Mouse (Mus musculus) skeletal muscle tissue, adult 2 months (tissue): Measurements from ENCODE around the gene Ppp2r5e.

Experiments
- DNase-seq: peaks from one replicate; pipeline ENCODE4 v3.0.0-alpha.2; 2012; ENCODE audit warnings: low read depth, low spot score

Ppp2r5e gene

GRCm38 (mm10) chr12:75596154-75597002, at the start of gene Ppp2r5e:
Gene Ppp2r5e, minus strand, starts transcription at chr12:75596245.
- DNase-seq, result peak; percentile 96

- no peak for DNase-seq
Measured at GRCm38 (mm10) chr12:75645780-75646179, 49.7 kb upstream of the Ppp2r5e start.

DNA sequence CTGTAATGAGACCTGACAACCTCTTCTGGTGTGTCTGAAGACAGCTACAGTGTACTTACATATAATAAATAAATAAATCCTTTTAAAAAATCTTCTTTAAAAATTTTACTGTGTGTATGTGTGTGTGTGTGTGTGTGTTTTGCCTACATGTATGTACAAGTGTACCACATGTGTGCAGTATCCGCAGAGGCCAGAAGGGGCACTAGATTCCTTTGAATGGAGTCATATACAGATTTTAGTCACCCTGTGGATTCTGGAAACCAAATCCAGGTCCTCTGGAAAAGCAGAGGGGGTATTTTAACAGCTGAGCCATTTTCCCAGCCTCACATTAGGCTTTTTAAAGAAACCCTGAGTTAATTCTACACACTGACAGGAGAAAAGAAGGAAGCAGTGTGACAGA, 45.7 kb upstream of the Ppp2r5e start:
- DNase-seq, result no peak

- no peak for DNase-seq
Measured at GRCm38 (mm10) chr12:75638345-75638744, 42.3 kb upstream of the Ppp2r5e start.

DNA sequence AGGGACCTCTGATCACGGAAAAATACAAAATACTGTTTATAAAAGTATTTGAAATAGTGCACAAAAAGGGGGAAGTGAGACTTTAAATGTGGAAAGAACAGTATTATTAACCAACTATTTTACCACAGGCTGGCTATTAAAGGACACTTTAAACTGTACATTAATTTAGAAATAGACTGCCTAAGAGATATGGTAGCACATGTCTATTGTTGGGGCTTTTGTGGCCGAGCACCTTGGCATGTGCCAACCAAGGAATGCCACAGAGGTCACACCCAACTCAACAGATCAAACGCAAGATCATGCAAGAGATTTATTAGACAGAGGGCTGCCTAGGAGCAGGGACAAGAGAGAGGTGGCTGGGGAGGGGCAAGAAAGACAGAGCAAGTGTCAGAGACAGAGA, 41.1 kb upstream of the Ppp2r5e start:
- no peak for DNase-seq

DNA sequence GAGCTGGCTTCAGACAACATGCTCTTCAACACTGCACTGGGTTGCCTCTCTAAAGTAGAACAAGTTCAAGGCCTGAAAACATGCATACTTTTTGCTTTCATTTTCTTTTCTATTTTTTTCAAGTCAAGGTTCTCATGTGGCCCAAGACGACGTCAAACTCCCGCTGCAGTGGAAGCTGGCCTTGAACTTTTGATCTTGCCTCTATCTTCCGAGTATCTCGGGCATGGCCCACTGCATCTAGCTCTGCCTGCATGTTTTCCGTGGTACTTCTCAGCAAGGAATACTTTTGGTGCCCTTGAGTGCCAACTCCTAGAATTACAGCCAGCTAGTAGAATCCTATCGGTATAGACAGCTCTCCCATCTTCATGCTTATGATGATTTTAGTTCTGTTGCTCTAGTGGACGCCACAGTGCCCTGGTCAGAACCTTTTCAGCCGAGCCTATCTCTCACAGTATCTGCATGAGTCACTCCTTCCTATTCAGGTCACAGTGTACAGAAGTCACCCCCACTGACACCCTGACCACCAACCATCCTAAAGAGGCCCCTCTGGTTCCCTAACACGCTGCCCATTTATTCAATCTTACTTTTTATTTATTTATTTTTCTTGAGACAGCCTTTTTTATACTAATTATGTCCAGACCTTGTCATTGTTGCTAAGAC, 39.9 kb upstream of the Ppp2r5e start:
- DNase-seq, result no peak

DNA sequence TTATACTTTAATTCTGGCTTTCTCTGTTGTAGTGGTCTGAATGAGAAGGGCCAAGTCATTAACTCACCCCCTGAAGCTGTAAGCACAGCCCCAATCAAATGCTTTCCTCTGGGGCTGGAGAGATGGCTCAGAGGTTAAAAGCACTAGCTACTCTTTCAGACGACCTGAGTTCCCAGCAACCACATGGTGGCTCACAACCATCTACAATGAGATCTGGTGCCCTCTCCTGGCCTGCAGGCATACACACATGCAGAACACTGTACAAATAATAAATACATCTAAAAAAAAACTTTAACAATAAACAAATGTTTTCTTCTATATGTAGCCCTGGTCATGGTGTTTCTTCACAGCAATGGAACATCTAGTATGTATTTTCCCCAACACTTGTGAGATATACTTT, 33.6 kb upstream of the Ppp2r5e start:
- DNase-seq, result no peak

GRCm38 (mm10) chr12:75623292-75623691, 27.2 kb upstream of the Ppp2r5e start:
- DNase-seq, result no peak

GRCm38 (mm10) chr12:75622835-75623234, 26.8 kb upstream of the Ppp2r5e start:
- DNase-seq, result no peak

DNA sequence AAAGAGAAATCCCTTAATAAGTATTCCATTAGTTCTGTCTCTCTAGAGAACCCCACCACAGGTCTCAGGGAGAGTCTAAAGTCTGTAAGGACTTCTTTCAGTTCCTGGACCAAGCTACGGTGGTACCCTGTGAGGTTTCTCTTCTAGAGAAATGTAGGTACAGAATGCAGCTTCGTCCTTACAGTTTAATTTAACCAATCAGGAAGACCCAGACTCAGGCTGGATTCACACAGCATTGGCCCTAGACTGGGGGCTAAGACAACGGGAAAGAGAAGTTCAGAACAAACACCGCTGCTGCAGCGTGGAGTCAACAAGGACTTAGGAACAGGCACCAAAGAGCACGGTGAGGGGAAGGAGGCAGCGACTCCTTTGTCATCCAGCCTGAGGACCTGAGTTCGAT, 20.8 kb upstream of the Ppp2r5e start:
- DNase-seq, result no peak

DNA sequence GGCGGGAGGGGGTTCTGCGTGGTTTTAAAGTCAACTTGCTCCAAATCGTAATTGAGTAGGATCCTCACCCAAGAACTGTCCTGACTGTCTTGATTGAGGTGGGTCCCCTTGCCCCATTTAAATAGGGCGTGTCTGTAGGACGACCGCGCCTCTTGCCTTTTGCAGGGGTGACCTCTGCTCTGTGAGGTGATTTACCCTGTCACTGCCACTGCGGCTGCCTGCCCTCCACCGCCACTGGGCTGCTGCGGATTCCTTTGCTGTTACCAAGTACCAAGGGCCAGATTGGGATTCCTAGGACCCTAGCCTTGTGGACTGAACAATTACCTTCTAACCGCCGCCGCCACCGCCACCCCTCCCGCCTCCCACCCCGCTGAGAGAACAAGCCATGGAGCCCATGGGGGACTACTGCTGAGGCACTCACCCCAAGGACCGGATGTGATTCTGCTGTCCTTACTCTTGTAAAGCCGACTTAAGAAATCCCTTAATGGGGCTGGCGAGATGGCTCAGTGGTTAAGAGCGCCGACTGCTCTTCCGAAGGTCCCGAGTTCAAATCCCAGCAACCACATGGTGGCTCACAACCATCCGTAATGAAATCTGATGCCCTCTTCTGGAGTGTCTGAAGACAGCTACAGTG, 20.2 kb upstream of the Ppp2r5e start:
- peak; percentile 31 for DNase-seq

- DNase-seq, result no peak
Measured at GRCm38 (mm10) chr12:75615556-75615955, 19.5 kb upstream of the Ppp2r5e start.

- DNase-seq, result no peak
Measured at GRCm38 (mm10) chr12:75612711-75613110, 16.7 kb upstream of the Ppp2r5e start.

GRCm38 (mm10) chr12:75599490-75599889, 3.4 kb upstream of the Ppp2r5e start:
- peak; percentile 24 for DNase-seq

GRCm38 (mm10) chr12:75598988-75599387, 2.9 kb upstream of the Ppp2r5e start:
- DNase-seq, result no peak

GRCm38 (mm10) chr12:75597707-75598106, 1.7 kb upstream of the Ppp2r5e start:
- no peak for DNase-seq

- no peak for DNase-seq
Measured at GRCm38 (mm10) chr12:75595291-75596153, 523 bp downstream of the Ppp2r5e start.

DNA sequence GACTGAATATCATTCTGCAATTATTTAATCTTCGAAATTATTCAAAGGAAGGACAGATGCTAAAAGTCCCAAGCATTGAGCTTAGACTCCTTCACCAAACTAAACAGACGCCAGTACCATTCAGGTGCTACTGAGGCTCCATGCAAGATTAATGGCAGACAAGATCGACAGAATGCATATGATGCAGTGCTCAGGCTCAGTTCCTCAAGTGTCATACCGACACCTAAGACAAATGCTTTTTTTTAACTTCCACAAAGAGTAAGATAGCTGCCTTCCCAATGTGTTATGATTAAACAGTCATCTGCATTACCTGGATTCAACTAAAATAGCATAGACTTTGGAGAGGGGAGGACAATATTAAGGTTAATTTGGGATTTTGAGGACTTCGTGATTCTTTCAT, 1.6 kb downstream of the Ppp2r5e start:
- no peak for DNase-seq

- no peak for DNase-seq
Measured at GRCm38 (mm10) chr12:75593817-75594216, 2.2 kb downstream of the Ppp2r5e start.

DNA sequence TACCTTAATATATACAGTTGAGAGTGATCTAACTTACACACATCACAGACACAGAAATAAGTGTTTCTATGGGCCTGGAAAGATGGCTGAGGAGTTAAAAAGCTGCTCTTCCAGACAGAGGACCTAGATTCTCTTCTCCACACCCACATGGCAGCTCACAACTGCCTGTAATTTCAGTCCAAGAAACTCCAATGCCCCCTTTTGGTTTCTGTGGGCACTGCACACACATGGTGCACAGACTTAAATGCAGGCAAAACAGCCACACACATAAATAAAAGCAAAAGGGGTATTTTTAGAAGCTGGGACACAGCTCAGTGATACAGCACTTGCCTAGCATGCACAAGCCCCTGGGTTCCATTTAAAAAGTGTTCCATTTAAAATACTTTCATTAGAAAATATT, 8.5 kb downstream of the Ppp2r5e start:
- no peak for DNase-seq

DNA sequence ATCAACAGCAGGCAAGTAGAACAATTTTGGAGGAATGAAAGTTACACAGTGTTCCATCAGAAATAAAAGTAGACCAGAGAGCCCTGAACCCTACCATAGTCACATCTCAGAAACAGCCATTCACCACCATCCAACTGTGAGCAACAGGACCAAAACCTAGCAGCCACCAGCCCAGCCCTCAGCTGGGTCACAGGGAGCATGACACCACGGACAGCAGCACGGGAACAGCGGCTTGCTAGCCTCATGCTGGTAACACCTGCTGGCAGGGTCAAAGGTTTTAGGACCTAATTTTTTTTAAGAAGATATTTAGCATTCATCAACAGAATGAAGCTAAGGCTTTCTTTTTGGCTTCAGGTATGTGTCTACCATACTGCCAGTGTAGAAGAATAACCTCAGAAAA, 12.3 kb downstream of the Ppp2r5e start:
- DNase-seq, result no peak

DNA sequence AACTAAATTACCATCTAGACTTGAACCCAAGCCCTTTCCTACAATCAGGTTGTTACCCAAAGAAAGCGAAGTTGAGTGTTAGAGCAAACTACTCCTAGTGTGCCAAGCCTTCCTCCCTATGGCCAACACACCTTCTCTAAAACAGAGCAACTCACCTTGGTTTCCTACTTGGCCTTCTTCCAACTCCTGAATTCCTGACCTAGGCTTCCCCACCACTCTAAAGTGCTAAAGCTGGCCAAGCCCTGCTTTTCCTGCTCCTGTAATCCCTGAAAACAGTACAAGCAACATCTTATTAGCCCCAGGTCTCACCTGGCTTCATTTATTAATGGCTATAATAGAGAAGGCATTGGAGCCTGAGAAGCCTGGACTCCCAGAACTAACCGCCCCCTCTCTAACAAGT, 17.0 kb downstream of the Ppp2r5e start:
- no peak for DNase-seq
